Mouse (Mus musculus) stomach, embryonic 14.5 days (tissue): ENCODE measurements at regions not wholly inside any gene's neighbourhood (a gene's known extent, or its start where the extent isn't known, plus 50 kb on each side); places are given as distances from the start of the nearest gene placed in this dataset.

Experiments used
- ATAC-seq: fragments of 200-750 bp; cut with Nextera tagmentation; 2 replicates; pipeline ENCODE4 v1.8.0; 2017; ENCODE audit warnings: low read depth, moderate TSS enrichment; ENCODE audit not compliant: insufficient number of reproducible peaks, insufficient read depth, low FRiP score
- H3K27ac ChIP-seq: fragments of 300-500 bp; sonication (generic); 2 replicates; pipeline ENCODE4 v1.5.1; 2014; ENCODE audit warnings: mild to moderate bottlenecking, low read length, moderate library complexity, mixed read lengths
- H3K27me3 ChIP-seq: fragments of 300-500 bp; sonication (generic); 2 replicates; pipeline ENCODE4 v1.6.1; 2014; ENCODE audit warnings: low read length, control low read depth, mixed read lengths; ENCODE audit not compliant: control insufficient read depth, insufficient read depth
- H3K36me3 ChIP-seq: fragments of 300-500 bp; sonication (generic); 2 replicates; pipeline ENCODE4 v1.6.1; 2014; ENCODE audit warnings: mild to moderate bottlenecking, control low read depth, low read length, moderate library complexity, mixed read lengths; ENCODE audit not compliant: control insufficient read depth, insufficient read depth
- H3K4me1 ChIP-seq: fragments of 300-500 bp; sonication (generic); 2 replicates; pipeline ENCODE4 v1.6.1; 2014; ENCODE audit warnings: low read length, control low read depth, mixed read lengths; ENCODE audit not compliant: control insufficient read depth, insufficient read depth
- H3K4me2 ChIP-seq: fragments of 300-500 bp; sonication (generic); replicated peaks from 2 replicates; pipeline ENCODE4 v1.6.1; 2014; ENCODE audit warnings: low read depth, low read length, control low read depth
- H3K4me3 ChIP-seq: fragments of 300-500 bp; sonication (generic); 2 replicates; pipeline ENCODE4 v1.5.1; 2014; ENCODE audit warnings: low read depth, low read length, control low read depth
- H3K9ac ChIP-seq: fragments of 300-500 bp; sonication (generic); replicated peaks from 2 replicates; pipeline ENCODE4 v1.6.1; 2014; ENCODE audit warnings: low read depth, mild to moderate bottlenecking, control low read depth, low read length, moderate library complexity, mixed read lengths
- H3K9me3 ChIP-seq: fragments of 300-500 bp; sonication (generic); 2 replicates; pipeline ENCODE4 v1.6.1; 2016; ENCODE audit warnings: low read depth, low read length, control low read depth; ENCODE audit not compliant: control insufficient read depth
- WGBS: fragments of 180-500 bp; shearing (Covaris S2); extraction: QIAGEN DNeasy Blood & Tissue Kit; methylation state at CpG from one replicate; pipeline ENCODE4 v1.1.7; 2014; 5-methylcytosine and 5-hydroxymethylcytosine counted together

DNA sequence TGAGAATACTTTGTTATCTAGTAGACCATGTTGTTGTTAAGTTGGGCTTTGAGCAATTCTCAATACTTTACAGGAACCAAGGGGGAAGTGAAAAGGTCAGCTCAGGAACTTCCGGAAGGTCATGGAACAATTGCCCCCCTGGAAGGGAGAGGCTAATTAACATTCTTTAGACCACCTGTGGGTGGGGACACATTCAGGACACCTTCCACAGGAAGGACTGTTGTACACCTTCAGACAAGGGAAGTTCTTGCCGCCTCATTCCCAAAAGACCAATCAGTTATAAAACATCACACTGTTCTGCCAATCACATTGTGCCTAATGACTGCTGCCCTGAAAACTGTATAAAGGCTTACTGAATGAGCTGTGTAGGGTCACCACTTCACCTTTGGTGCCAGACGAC lies 701.2 kb downstream of the Trib2 start:
- Histone ChIP-seq H3K27ac (no peak overlapping the region), H3K4me1 (no peaks in the 10 kb centered on the region), H3K36me3 (no peaks in the 10 kb centered on the region), H3K4me3 (no peak overlapping the region), H3K9ac (no peak overlapping the region), H3K27me3 (no peaks in the 10 kb centered on the region), H3K4me2 (no peak overlapping the region), H3K9me3 (no peaks in the 10 kb centered on the region)
- no peak for ATAC-seq
- WGBS, result 85% methylated on average over 3 of the region's 3 CpGs

DNA sequence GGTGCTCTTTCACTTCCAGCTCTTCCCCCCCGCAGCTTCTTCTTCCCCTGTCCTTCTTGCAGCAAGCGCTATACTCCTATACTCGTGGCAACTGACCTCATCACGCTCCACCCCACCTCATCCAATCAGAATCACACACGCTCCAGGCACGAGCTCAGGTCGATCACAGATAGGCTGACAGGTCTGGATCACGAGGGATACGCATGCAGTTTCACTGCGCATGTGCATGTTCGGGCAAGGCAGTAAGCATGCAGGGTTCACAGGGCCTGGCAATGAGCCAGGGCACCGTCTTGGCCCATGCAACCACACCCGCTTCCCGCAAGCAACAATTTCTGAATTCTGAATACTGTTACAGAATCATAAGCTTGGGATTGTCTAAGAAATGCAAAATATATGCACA lies 701.9 kb downstream of the Trib2 start:
- Histone ChIP-seq H3K27me3 (no peaks in the 10 kb centered on the region), H3K9me3 (no peaks in the 10 kb centered on the region), H3K9ac (no peak overlapping the region), H3K4me2 (no peak overlapping the region), H3K36me3 (no peaks in the 10 kb centered on the region), H3K27ac (no peak overlapping the region), H3K4me1 (no peaks in the 10 kb centered on the region), H3K4me3 (no peak overlapping the region)
- 90% methylated on average over 14 of the region's 14 CpGs for WGBS
- no peak for ATAC-seq

- ATAC-seq, result no peak
- H3K27me3 ChIP-seq, result no peaks in the 10 kb centered on the region
- H3K9me3 ChIP-seq, result no peaks in the 10 kb centered on the region
- H3K36me3 ChIP-seq, result no peaks in the 10 kb centered on the region
- H3K9ac ChIP-seq, result no peak overlapping the region
- H3K4me2 ChIP-seq, result no peak overlapping the region
- H3K4me1 ChIP-seq, result no peaks in the 10 kb centered on the region
- H3K4me3 ChIP-seq, result no peak overlapping the region
- no peak overlapping the region for H3K27ac ChIP-seq
- WGBS, result 81% methylated on average over 2 of the region's 2 CpGs
Measured at GRCm38 (mm10) chr12:15111049-15111448, 705.7 kb downstream of the Trib2 start.

GRCm38 (mm10) chr12:15104876-15105275 lies 711.8 kb downstream of the Trib2 start:
- Histone ChIP-seq H3K4me2 (no peak overlapping the region), H3K9me3 (no peaks in the 10 kb centered on the region), H3K4me3 (no peak overlapping the region), H3K27me3 (no peaks in the 10 kb centered on the region), H3K4me1 (no peaks in the 10 kb centered on the region), H3K9ac (no peak overlapping the region), H3K27ac (no peak overlapping the region), H3K36me3 (no peaks in the 10 kb centered on the region)
- no peak for ATAC-seq
- WGBS, result 74% methylated on average over 2 of the region's 2 CpGs

DNA sequence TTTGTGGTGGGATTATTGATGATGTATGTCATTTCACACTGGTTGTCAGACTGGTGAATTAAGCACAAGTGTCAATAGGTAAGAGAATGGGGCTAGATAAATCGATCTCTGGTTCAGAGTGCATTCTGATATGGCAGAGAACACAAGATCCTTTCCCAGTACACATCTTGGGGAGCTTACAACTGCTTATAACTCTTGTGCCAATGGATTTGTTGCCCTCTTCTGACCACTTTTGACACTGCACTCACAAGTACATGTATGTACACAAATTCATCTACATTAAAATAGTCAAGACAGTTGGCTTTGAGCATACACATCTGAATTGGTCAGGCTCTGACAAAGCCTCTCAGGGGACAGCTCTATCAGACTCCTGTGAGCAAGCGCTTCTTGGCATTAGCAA lies 738.1 kb downstream of the Trib2 start:
- no peaks in the 10 kb centered on the region for H3K9me3 ChIP-seq
- ATAC-seq, result no peak
- no peaks in the 10 kb centered on the region for H3K27me3 ChIP-seq
- H3K27ac ChIP-seq, result no peak overlapping the region
- H3K4me1 ChIP-seq, result no peaks in the 10 kb centered on the region
- WGBS, result 78% methylated on average over 2 of the region's 2 CpGs
- H3K4me2 ChIP-seq, result no peak overlapping the region
- H3K4me3 ChIP-seq, result no peak overlapping the region
- no peaks in the 10 kb centered on the region for H3K36me3 ChIP-seq
- no peak overlapping the region for H3K9ac ChIP-seq

- Histone ChIP-seq H3K4me1 (no peaks in the 10 kb centered on the region), H3K9ac (no peak overlapping the region), H3K27me3 (no peaks in the 10 kb centered on the region), H3K36me3 (no peaks in the 10 kb centered on the region), H3K27ac (no peak overlapping the region), H3K4me3 (no peak overlapping the region), H3K4me2 (no peak overlapping the region), H3K9me3 (no peaks in the 10 kb centered on the region)
- WGBS, result 65% methylated on average over 1 of the region's 1 CpGs
- no peak for ATAC-seq
Measured at GRCm38 (mm10) chr12:15064351-15064750, 752.4 kb downstream of the Trib2 start.

- ATAC-seq, result no peak
Measured at GRCm38 (mm10) chr12:15051387-15051786, 765.3 kb downstream of the Trib2 start.

GRCm38 (mm10) chr12:15043264-15043663 lies 773.5 kb downstream of the Trib2 start:
- WGBS, result 84% methylated on average over 2 of the region's 2 CpGs
- H3K4me2 ChIP-seq, result no peak overlapping the region
- no peak overlapping the region for H3K27ac ChIP-seq
- H3K27me3 ChIP-seq, result no peaks in the 10 kb centered on the region
- no peak overlapping the region for H3K4me3 ChIP-seq
- H3K9ac ChIP-seq, result no peak overlapping the region
- ATAC-seq, result no peak
- H3K4me1 ChIP-seq, result no peaks in the 10 kb centered on the region
- no peaks in the 10 kb centered on the region for H3K36me3 ChIP-seq
- no peaks in the 10 kb centered on the region for H3K9me3 ChIP-seq

More at GRCm38 (mm10) chr12:15051387-15051786, 765.3 kb downstream of the Trib2 start:
- no peak overlapping the region for H3K4me3 ChIP-seq
- no peaks in the 10 kb centered on the region for H3K9me3 ChIP-seq
- no peaks in the 10 kb centered on the region for H3K4me1 ChIP-seq
- H3K9ac ChIP-seq, result no peak overlapping the region
- H3K27ac ChIP-seq, result no peak overlapping the region
- H3K27me3 ChIP-seq, result no peaks in the 10 kb centered on the region
- WGBS, result 92% methylated on average over 5 of the region's 5 CpGs
- H3K36me3 ChIP-seq, result no peaks in the 10 kb centered on the region
- no peak overlapping the region for H3K4me2 ChIP-seq

DNA sequence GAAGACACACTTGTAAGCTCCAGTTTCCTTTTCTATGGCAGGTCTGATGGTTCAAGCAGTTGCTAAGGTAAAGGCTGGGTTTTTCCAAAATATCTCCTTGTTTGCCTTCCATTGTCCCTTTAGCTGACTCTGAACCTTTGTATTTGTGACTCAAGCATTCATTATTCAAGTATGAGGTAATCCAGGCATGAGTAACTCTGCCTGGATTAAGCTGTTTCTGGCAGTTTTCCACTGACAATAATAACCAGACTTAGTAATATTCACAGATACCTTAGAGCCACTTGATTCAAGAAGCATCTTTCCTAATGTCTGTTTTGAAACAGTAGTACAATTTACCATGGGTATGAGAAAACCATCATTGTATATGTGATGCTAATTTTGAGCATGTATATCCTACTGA lies 805.6 kb downstream of the Trib2 start:
- no peak overlapping the region for H3K9ac ChIP-seq
- no peaks in the 10 kb centered on the region for H3K36me3 ChIP-seq
- no peak for ATAC-seq
- no peaks in the 10 kb centered on the region for H3K9me3 ChIP-seq
- H3K4me3 ChIP-seq, result no peak overlapping the region
- H3K4me2 ChIP-seq, result no peak overlapping the region
- H3K27me3 ChIP-seq, result no peaks in the 10 kb centered on the region
- no peak overlapping the region for H3K27ac ChIP-seq
- no peaks in the 10 kb centered on the region for H3K4me1 ChIP-seq
